Mouse (Mus musculus): Measurements from ENCODE around the gene Cdk6.
"Not testable (repeated sequence)": the region's sequence is repeated elsewhere in the genome, so short reads cannot be mapped to it uniquely, and the experiment has no call there.

The Cdk6 gene

DNA sequence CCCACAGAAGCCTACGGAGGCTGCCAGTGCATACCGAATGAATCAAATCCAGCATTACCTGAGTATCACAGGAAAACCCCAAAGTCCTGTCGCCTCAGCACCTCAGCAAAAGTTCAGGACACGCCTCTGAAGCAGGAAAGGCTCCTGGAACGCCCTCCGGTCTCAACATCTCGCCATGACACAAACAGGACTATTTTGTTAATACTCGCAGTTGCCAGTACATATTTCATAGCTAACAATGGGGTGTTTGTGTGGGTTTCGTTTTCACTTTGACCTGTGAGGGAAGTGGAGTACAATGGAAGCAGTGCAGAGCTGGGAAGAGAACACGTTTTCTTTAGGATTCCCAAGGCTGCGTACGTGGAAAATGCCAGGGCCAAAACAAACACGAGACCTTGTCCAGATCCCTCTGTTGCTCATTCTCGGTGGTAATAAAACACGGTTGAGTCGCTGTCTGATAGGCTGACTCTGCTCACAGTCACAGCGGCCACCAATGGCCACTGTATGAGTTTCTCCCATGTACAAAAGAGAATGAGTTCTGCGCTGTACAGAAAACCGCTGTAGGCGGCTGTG is 91.9 kb downstream of the Cdk6 start:
- DNase-seq (ENCODE audit: low spot score) = not testable (repeated sequence)

DNA sequence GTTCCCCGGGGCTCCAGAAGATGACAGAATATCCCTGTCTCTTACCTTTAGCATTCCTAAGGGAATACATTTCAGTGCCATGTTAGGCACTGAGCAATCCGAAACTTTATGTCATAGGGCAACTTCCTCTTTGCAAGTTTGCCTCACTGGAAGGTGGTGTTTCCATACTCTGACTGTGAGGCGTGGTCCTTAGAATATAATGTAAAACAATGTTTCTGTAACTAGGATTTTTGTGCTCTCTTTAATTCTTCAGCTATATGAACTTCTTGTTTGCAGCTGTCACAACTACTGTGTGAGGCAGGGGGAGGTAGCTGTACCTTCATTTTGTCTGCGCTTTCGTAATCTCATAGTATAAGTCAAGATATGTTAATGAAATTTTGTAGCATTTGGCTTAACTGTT is 92.8 kb downstream of the Cdk6 start:
- not testable (repeated sequence) for DNase-seq (ENCODE audit: low spot score)

DNA sequence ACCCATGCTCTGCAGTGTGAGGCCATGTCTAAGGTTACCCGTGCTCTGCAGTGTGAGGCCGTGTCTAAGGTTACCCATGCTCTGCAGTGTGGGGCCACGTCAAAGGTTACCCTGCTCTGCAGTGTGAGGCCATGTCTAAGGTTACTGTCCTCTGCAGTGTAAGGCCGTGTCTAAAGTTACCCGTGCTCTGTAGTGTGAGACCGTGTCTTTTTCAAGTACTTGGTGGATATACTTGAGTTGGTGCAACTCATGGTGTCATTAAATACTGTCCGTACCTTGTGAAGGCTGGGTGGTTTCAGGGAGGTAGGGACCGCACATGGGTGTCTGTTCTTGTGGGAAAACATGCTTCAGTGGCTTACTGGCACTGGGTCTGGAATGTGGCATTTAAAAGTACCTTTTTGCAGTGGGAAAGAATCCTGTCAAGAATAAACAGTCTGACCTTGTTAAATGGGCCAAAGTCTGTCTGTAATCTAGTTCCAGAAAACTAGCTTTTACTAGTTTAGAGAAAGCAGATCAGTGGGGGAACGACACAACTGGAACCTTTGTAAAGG is 97.2 kb downstream of the Cdk6 start:
- DNase-seq (ENCODE audit: low spot score) = not testable (repeated sequence)

GRCm38 (mm10) chr5:3439386-3439785 is 98.1 kb downstream of the Cdk6 start:
- DNase-seq (ENCODE audit: low spot score) = not testable (repeated sequence)

DNA sequence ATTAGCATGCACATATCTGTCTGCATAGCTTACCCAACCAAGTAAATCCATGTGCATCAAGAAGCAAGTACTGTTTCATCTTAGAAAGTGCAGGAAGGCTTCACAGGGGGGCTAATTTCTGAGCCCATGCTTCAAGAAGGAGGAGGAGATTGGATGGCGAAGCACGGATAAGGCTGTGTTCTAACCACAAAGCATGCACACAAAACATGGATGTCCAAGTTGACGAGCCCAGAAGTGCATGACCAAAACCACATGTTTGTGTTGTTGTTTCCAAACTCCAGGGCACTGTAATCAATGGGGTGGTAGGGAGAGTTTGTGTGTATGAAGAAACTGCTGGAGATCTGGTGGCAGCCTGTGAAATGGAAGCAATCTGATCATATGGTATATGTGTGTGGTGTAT is 101.2 kb downstream of the Cdk6 start:
- DNase-seq (ENCODE audit: low spot score) = not testable (repeated sequence)

GRCm38 (mm10) chr5:3451233-3451632 is 109.9 kb downstream of the Cdk6 start:
- DNase-seq (ENCODE audit: low spot score) = not testable (repeated sequence)

- not testable (repeated sequence) for DNase-seq (ENCODE audit: low spot score)
These were observed 112.7 kb downstream of the Cdk6 start for GRCm38 (mm10) chr5:3453946-3454345.

- DNase-seq (ENCODE audit: low spot score) = no peak
These were observed 119.6 kb downstream of the Cdk6 start for GRCm38 (mm10) chr5:3460907-3461306.

DNA sequence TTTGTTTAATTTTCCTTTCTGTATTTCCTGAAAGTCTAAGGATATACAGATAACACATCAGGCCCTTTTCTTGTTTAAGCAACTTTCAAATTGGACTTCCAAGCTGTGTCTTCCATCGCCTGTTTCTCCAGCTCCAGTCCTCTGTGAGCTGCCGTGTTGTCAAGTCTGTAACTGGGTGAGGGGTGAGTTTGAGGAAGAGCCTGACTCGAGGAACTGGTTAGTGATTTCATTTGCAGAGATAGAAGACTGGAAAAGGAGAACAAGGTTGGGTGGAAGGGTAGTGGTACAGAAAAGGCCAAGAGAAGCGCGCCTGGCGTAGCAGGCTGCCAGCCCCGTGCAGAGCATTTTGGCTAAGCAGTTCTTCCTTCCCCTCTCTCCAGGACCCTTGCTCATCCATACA is 120.1 kb downstream of the Cdk6 start:
- DNase-seq (ENCODE audit: low spot score) = no peak

DNA sequence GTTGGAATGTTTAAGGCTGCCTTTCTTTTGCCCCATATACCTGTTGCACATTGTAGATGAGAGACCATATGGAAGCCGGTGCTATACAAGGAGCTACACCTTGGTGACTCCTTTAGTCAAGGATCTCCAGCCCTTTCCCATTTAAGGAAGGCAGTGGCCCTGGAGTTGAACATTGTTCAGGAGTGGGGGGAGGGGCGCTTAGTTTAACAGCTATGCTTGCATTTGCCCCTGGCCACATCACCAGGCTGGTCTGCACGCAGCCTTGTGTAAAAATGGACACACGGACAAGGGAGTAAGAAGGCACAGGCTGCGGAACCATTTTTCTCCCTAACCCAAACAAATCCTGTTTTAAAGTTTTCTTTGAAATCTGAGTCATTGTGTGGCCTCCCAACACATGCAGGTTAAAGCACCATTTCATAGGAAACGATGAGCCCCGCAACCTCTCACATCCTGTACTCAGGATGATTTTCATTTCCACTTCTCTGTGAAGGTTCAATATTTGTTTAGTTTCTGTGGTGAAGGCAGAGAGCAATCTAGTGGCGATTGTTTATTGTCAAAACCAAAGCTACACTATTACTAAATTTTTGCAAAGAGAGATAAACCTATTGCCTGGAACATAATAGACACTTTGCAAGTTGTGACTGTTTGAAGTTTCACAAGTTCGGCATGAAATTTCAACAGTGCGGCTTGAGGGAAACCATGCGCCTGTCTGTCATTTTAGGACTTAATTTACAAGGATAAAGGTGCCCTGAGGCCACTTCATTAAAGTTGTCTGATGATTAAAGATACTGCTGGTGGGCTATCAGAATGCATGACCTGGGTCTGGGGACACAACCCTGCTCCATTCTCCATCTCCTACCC is 121.8 kb downstream of the Cdk6 start:
- DNase-seq (ENCODE audit: low spot score) = peak; percentile 46

GRCm38 (mm10) chr5:3463758-3464157 is 122.5 kb downstream of the Cdk6 start:
- no peak for DNase-seq (ENCODE audit: low spot score)

- DNase-seq (ENCODE audit: low spot score) = peak; percentile 56
These were observed 125.0 kb downstream of the Cdk6 start for GRCm38 (mm10) chr5:3466069-3466877.

- no peak for DNase-seq (ENCODE audit: low spot score)
These were observed 129.6 kb downstream of the Cdk6 start for GRCm38 (mm10) chr5:3470866-3471265.

DNA sequence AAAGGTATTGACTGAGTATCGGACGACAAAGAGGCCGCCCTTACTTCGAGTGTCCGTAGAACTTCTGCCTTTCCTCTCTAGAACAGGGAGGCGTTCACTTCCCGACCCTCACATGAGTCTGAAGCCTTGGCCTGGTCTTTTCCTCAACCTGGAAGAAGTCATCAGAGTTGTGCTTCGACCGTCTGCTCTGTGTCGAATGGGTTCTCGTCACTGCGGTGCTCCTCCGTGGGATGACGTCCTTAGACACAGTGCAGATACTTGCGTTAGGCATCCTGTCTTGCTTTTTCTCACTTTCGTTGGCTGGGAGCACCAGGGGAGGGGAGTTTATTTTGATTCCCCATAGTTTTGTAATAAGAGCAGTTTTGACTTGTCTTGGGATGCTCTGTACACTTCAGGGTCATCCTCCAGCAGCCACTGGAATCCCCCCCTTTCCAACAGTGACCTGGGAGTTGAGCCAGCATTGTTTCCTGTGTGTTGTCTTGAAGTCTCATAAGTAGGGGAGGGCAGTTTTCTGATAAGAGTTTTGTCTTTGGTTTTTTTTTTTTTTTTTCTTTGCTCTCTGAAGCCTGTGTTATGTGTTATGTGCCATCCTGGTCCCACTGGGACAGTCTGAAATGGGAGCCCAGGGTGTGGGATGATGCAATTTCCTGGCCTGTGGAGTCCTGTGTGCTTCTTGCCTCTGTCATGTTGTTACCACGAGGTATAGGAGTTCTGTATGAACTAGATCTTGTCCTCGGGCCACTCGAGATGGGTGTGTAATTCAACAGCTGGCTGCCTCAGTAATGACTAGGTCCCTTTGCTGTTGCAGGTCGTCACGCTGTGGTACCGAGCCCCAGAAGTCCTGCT is 131.2 kb downstream of the Cdk6 start:
- DNase-seq (ENCODE audit: low spot score) = no peak

GRCm38 (mm10) chr5:3477711-3478110 is 136.4 kb downstream of the Cdk6 start:
- no peak for DNase-seq (ENCODE audit: low spot score)

DNA sequence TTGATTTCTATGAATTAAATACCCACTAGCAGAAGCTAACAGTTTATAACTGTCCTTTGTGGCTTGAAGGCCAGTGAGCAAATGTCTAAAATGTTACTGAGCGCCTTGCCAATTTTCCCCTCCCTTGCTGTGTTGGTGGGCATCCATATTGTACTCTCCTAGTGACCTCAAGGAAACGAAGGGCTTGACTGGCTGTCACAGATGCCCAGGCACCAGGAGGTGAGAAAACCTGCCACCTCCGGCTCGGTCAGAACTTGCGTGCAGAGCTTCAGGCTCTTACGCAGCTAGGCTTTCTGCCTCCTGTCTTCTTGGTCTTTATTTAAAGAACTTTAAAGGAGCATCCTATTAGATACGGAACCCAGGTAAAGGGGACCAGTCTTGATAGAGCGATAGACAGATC is 136.9 kb downstream of the Cdk6 start:
- DNase-seq (ENCODE audit: low spot score) = no peak

DNA sequence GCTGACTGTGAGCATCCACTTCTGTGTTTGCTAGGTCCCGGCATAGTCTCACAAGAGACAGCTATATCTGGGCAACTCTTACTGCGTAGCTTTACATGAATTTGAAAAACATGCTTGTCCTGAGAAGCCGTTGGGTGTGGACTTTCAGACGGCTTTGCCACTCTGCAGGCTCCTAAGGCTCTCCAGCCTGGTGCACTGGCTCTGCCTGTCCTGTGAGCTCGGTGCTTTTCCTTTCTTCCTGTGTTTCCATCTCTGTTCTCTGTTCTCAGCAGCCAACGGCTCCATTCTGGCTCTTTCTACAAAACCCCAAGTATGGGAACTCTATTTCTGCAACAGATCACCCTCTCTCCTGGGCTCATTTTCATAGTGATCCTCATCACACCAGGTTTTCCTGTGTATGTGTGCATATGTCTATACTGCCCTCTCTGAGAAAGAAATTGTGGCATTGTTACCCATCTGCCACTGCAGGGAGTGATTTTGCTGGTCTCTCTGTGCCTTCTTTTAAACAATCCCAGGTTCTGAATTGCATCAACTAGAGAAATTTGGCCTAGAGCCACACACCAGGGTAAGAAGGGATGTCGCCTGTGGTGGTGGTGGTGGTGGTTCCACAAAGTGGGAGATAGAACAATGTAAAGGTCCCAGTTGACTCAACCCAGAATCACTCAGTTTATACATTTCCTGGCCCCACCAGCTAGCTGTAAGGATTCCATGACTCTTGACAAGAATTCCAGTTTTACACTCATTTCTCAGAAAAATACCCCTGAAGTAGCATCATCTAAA is 137.9 kb downstream of the Cdk6 start:
- no peak for DNase-seq (ENCODE audit: low spot score)

- DNase-seq (ENCODE audit: low spot score) = no peak
These were observed 139.5 kb downstream of the Cdk6 start for GRCm38 (mm10) chr5:3480637-3481395.

DNA sequence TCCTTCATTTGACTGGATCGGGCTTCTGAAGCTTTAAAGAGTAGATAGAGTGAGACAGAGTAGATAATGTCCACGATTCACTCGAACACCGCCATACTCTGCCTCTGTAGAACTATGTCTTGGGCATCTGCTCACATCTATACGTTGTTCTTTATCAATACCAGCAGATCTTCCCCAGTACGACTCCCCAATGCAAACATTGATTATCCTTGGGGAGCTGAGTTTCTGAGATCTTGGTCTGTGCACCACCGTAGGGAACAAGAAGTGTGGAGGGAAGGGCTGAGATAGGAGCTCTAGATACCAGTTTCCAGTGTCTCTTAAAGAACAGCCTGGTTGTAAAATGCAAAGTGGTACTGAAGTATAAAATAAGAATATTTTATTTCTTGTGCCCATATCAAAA is 141.2 kb downstream of the Cdk6 start:
- no peak for DNase-seq (ENCODE audit: low spot score)
